Mouse (Mus musculus): ENCODE measurements around the gene Kit. TPM values are rescaled to one million over a fixed set of nuclear protein-coding genes. Genes with fewer than 3 reads are reported as not detected.
A peak's percentile ranks its signal among the peaks of the same experiment; 100 is the strongest.

Gene Kit
- total RNA-seq (2014; rRNA removed) (2.4 and 4.0 TPM in 2 replicates), polyA plus RNA-seq (2012; rRNA removed) (1.3 and 2.4 TPM in 2 replicates)

DNA sequence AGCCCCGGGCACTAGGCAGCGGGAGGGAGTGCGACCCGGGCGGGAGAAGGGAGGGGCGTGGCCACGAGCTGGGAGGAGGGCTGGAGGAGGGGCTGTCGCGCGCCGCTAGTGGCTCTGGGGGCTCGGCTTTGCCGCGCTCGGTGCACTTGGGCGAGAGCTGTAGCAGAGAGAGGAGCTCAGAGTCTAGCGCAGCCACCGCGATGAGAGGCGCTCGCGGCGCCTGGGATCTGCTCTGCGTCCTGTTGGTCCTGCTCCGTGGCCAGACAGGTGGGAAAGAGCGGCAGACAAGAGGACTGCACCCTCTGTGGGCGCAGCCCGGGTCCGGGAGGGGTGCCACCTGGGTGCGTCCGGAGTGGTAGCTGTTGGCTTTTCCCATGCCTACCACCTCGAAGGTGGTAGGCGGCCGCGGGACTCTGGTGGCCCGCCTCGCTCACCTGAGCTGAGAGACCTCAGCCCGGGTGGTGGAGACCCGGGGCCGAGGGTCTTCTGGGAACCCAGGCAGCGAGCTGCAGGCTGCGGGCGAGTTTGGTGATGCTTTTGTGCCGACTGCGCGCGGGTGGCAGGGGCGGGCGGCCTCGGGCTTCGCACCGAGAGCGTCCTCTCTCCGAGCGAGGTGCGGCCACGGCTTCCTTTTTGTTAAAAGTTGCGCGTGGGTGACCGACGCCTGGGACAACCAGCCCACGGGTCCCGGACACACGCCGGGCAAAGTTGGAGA lies at the start of gene Kit:
Gene Kit, plus strand, starts transcription at position 65 of the 715 bp plus-strand sequence.
- H3K27ac ChIP-seq (replicated peaks; ENCODE audit: insufficient read depth, low read depth, low read length): no peak within 1 kb of the TSS; the same call in 1 of the 2 replicates
- under 1% methylated on average over 65 of the region's 65 CpGs for WGBS

DNA sequence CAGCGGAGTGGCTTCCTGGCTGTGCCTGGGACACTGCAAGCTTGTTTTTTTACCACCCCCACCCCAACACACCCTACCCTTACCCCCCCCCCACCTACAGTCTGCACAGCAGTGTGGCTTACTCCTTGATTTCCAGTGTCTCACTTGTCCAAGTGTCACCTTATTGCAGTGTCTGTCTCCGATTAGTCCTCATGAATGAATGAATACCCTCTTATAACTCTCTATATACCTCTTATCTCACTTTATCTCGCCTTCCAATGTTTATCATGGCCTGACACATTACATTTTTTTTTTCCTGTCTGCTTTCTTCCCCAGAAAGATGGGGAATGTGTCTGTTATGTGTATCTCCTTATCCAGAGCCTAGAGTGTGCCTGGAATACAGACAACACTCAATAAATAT lies 38.6 kb upstream of the Kit start:
- WGBS: 73% methylated on average over 3 of the region's 3 CpGs
- Histone ChIP-seq H3K27ac (replicated peaks; ENCODE audit: insufficient read depth, low read depth, low read length) (no peak overlapping the region), H3K79me2 (ENCODE audit: control insufficient read depth, insufficient read depth, low read length) (no peaks in the 10 kb centered on the region), H3K27me3 (ENCODE audit: control insufficient read depth, insufficient read depth, low read length) (no peaks in the 10 kb centered on the region), H3K4me1 (ENCODE audit: control insufficient read depth, insufficient read depth, low read length) (no peaks in the 10 kb centered on the region), H3K9ac (ENCODE audit: low read depth, low read length) (no peak overlapping the region), H3K36me3 (ENCODE audit: control insufficient read depth, insufficient read depth, low read length) (no peaks in the 10 kb centered on the region), H3K4me3 (ENCODE audit: insufficient read depth, low read depth, low read length) (no peak overlapping the region)
- TF ChIP-seq POLR2A (IDR thresholded peaks at IDR 0.05; ENCODE audit: extremely low read depth, insufficient read depth, low read length) (no peak), CTCF (IDR thresholded peaks at IDR 0.05; ENCODE audit: low read depth, low read length) (no peak)
- no peak for DNase-seq (ENCODE audit: extremely low read depth, low read depth, low spot score)

More for the DNA sequence above, at the start of gene Kit:
- Histone ChIP-seq H3K4me1 (ENCODE audit: control insufficient read depth, insufficient read depth, low read length) (no peaks in the 10 kb centered on the region), H3K36me3 (ENCODE audit: control insufficient read depth, insufficient read depth, low read length) (no peaks in the 10 kb centered on the region), H3K4me3 (ENCODE audit: insufficient read depth, low read depth, low read length) (peak within 1 kb of the TSS; percentile 70), H3K9ac (ENCODE audit: low read depth, low read length) (peak within 1 kb of the TSS; percentile 70), H3K79me2 (ENCODE audit: control insufficient read depth, insufficient read depth, low read length) (no peaks in the 10 kb centered on the region), H3K27me3 (ENCODE audit: control insufficient read depth, insufficient read depth, low read length) (peaks cover 12% of the 10 kb centered on the region)
- TF ChIP-seq POLR2A (IDR thresholded peaks at IDR 0.05; ENCODE audit: extremely low read depth, insufficient read depth, low read length) (peak; percentile 50; the same call in 1 of the 2 replicates), CTCF (IDR thresholded peaks at IDR 0.05; ENCODE audit: low read depth, low read length) (no peak)
- no peak for DNase-seq (ENCODE audit: extremely low read depth, low read depth, low spot score)

DNA sequence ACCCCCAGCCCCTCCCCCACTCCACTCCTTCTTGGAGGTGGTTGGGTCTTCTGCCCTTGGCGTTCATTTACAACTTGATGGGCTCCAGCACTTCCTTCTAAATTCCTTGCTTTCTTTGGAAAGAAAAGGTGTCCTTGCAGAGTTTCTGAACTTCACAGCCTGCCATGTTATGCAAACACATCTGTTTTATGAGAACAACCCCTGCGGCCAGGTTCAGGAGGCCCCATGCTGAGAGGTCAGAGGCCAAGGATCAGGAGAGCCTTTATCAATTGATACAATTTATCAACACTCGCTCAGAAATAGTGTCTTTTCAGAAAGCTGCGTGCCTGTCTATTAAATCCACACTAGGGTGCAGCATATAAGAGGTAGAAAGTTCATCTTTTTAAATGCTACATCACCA lies 37.0 kb upstream of the Kit start:
- H3K9ac ChIP-seq (ENCODE audit: low read depth, low read length): no peak overlapping the region
- WGBS: 66% methylated on average over 4 of the region's 4 CpGs
- no peak for DNase-seq (ENCODE audit: extremely low read depth, low read depth, low spot score)
- H3K79me2 ChIP-seq (ENCODE audit: control insufficient read depth, insufficient read depth, low read length): no peaks in the 10 kb centered on the region
- H3K27ac ChIP-seq (replicated peaks; ENCODE audit: insufficient read depth, low read depth, low read length): no peak overlapping the region
- TF ChIP-seq CTCF (IDR thresholded peaks at IDR 0.05; ENCODE audit: low read depth, low read length) (no peak), POLR2A (IDR thresholded peaks at IDR 0.05; ENCODE audit: extremely low read depth, insufficient read depth, low read length) (no peak)
- H3K4me1 ChIP-seq (ENCODE audit: control insufficient read depth, insufficient read depth, low read length): no peaks in the 10 kb centered on the region
- no peaks in the 10 kb centered on the region for H3K36me3 ChIP-seq (ENCODE audit: control insufficient read depth, insufficient read depth, low read length)
- H3K4me3 ChIP-seq (ENCODE audit: insufficient read depth, low read depth, low read length): no peak overlapping the region
- no peaks in the 10 kb centered on the region for H3K27me3 ChIP-seq (ENCODE audit: control insufficient read depth, insufficient read depth, low read length)

DNA sequence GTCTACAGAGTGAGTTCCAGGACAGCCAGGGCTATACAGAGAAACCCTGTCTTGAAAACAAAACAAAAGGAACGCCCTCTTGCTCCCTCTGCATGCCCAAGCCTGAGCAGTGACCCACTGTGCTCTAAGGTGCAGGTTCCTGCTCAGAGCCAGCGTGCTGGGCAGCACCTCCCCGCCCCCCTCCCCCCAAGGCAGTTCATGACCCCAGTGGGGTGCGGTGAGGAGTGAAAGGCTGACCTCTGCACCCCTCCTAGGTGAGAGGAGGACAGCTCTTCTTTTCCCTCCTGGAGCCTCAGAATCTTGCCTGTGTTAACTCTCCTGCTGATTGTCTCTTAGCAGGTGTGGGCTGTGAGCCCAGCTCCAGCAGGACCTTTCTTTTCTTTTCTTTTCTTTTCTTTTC lies 36.3 kb upstream of the Kit start:
- no peak for DNase-seq (ENCODE audit: extremely low read depth, low read depth, low spot score)
- H3K4me1 ChIP-seq (ENCODE audit: control insufficient read depth, insufficient read depth, low read length): no peaks in the 10 kb centered on the region
- H3K27ac ChIP-seq (replicated peaks; ENCODE audit: insufficient read depth, low read depth, low read length): no peak overlapping the region
- H3K79me2 ChIP-seq (ENCODE audit: control insufficient read depth, insufficient read depth, low read length): no peaks in the 10 kb centered on the region
- H3K4me3 ChIP-seq (ENCODE audit: insufficient read depth, low read depth, low read length): no peak overlapping the region
- TF ChIP-seq POLR2A (IDR thresholded peaks at IDR 0.05; ENCODE audit: extremely low read depth, insufficient read depth, low read length): no peak
- no peak for TF ChIP-seq CTCF (IDR thresholded peaks at IDR 0.05; ENCODE audit: low read depth, low read length)
- H3K9ac ChIP-seq (ENCODE audit: low read depth, low read length): no peak overlapping the region
- WGBS: 51% methylated on average over 4 of the region's 4 CpGs
- H3K27me3 ChIP-seq (ENCODE audit: control insufficient read depth, insufficient read depth, low read length): no peaks in the 10 kb centered on the region
- no peaks in the 10 kb centered on the region for H3K36me3 ChIP-seq (ENCODE audit: control insufficient read depth, insufficient read depth, low read length)

DNA sequence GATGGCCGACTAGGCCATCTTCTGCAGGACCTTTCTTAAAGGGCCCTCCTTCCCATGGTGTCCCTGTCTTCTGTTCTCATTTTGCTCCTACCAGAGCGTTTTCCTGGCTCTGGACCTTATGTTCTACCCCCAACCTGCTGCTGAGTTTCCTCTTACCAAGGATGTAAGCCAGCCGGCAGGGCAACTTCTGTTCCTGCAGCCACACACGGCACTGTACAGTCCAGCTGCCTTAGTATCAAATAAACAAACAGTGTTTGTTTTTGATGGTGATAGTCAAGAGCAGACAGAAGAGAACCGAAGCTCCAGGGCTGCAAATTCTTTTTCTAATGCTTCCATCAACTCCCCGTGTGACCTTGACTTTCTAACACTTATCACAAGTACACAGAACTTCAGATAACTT lies 35.6 kb upstream of the Kit start:
- 10% methylated on average over 6 of the region's 6 CpGs for WGBS
- Histone ChIP-seq H3K36me3 (ENCODE audit: control insufficient read depth, insufficient read depth, low read length) (no peaks in the 10 kb centered on the region), H3K79me2 (ENCODE audit: control insufficient read depth, insufficient read depth, low read length) (no peaks in the 10 kb centered on the region), H3K27me3 (ENCODE audit: control insufficient read depth, insufficient read depth, low read length) (no peaks in the 10 kb centered on the region), H3K27ac (replicated peaks; ENCODE audit: insufficient read depth, low read depth, low read length) (no peak overlapping the region), H3K4me3 (ENCODE audit: insufficient read depth, low read depth, low read length) (no peak overlapping the region), H3K4me1 (ENCODE audit: control insufficient read depth, insufficient read depth, low read length) (no peaks in the 10 kb centered on the region), H3K9ac (ENCODE audit: low read depth, low read length) (no peak overlapping the region)
- TF ChIP-seq CTCF (IDR thresholded peaks at IDR 0.05; ENCODE audit: low read depth, low read length) (no peak), POLR2A (IDR thresholded peaks at IDR 0.05; ENCODE audit: extremely low read depth, insufficient read depth, low read length) (no peak)
- DNase-seq (ENCODE audit: extremely low read depth, low read depth, low spot score): peak; percentile 4

DNA sequence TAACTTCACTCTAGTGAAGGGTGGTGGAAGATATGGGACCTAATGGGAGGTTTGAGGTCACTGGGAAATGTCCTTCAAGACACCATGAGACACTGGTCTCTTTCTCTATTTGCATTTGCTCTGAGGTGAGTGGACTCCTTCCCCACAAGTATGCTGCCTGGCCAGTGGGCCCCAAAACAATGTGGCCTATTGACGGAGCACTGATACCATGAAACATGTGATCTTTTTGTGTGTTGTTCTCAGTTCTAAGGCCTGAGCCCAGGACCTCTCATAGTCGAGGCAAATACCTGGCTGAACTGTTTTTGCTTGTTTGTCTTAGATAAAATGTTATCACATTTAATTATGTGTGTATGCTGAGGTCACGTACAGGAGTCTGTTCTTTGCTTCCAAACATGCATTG lies 31.0 kb upstream of the Kit start:
- no peak for DNase-seq (ENCODE audit: extremely low read depth, low read depth, low spot score)
- TF ChIP-seq POLR2A (IDR thresholded peaks at IDR 0.05; ENCODE audit: extremely low read depth, insufficient read depth, low read length): no peak
- no peak for TF ChIP-seq CTCF (IDR thresholded peaks at IDR 0.05; ENCODE audit: low read depth, low read length)
- Histone ChIP-seq H3K9ac (ENCODE audit: low read depth, low read length) (no peak overlapping the region), H3K27ac (replicated peaks; ENCODE audit: insufficient read depth, low read depth, low read length) (no peak overlapping the region), H3K27me3 (ENCODE audit: control insufficient read depth, insufficient read depth, low read length) (no peaks in the 10 kb centered on the region), H3K79me2 (ENCODE audit: control insufficient read depth, insufficient read depth, low read length) (no peaks in the 10 kb centered on the region), H3K4me1 (ENCODE audit: control insufficient read depth, insufficient read depth, low read length) (no peaks in the 10 kb centered on the region), H3K4me3 (ENCODE audit: insufficient read depth, low read depth, low read length) (no peak overlapping the region), H3K36me3 (ENCODE audit: control insufficient read depth, insufficient read depth, low read length) (no peaks in the 10 kb centered on the region)
- 76% methylated on average over 3 of the region's 3 CpGs for WGBS

Measured in liver, adult 2 months (tissue).